Mouse (Mus musculus): Measurements from ENCODE around the gene Sstr3.

DNA sequence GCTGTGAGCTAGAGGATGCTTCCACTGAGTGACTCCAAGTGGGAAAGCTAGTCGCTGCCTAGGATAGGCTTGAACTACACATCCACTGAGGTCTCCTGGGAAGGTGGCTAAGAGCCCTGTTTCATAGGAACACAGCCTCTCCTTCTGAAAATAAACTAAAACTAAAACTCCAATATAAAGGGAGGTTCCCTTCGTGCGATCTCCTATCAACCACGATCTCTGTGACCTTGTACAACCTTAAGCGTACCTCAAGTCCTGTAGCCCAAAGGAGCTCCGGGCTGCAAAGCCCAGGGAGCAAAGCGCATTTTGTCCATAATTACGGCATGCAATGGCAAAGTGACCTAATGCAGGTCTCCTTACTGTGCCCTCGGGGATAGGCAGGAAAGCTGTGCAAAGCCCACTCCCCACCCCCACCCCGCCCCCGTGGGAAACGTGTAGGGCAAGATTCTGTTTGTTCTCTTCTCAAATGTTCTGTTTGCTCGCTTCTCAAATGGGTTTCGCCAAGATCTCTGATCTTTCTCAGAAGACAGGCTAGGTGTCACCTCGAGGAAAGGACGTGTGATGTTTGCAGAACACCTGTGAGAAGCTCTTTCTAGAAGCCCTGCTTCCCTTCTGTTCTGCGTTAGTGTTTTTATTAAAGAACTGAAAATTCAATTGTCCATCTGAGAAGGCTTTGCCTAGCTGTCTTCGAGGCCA is 41.9 kb downstream of the Sstr3 start:
- TF ChIP-seq CTCF (IDR thresholded peaks at IDR 0.05; ENCODE audit: low read depth, low read length) (no peak), POLR2A (IDR thresholded peaks at IDR 0.05; ENCODE audit: insufficient read depth, low read length) (no peak), EP300 (IDR thresholded peaks at IDR 0.05; ENCODE audit: insufficient read depth, low read depth, low read length) (no peak)
